Mouse (Mus musculus): ENCODE measurements at regions not wholly inside any gene's neighbourhood (a gene's known extent, or its start where the extent isn't known, plus 50 kb on each side); places are given as distances from the start of the nearest gene placed in this dataset.

DNA sequence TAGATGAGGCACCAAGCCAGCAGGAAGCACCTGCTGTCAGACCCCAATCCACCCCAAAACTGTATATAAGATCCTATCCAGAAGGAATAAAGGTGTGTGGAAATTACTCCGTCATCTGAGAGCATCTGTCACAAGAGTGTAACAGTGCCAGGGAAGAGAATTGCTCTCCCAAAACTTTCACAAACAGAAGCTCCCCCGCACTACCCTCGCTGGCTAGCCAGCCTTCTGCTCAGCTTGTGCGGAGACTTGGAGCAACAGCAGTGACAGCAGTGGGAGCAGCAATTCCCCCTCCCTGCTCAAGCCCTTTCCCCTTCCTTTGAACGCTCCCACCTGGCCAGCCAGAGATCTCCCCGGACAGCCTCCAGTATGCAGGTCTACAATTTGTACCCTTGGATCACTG is 136.9 kb downstream of the Cd55b start:
- no peak for TF ChIP-seq POLR2A (IDR thresholded peaks at IDR 0.05; ENCODE audit: low read depth, low read length)
- no peak for TF ChIP-seq CTCF (conservative IDR thresholded peaks at IDR 0.05; ENCODE audit: insufficient read depth, insufficient read length, low read depth, low read length)

Data from kidney, adult 2 months (tissue).